Comparison of ENCODE assay signal across 27 mouse cellular contexts in the genomic region with DNA sequence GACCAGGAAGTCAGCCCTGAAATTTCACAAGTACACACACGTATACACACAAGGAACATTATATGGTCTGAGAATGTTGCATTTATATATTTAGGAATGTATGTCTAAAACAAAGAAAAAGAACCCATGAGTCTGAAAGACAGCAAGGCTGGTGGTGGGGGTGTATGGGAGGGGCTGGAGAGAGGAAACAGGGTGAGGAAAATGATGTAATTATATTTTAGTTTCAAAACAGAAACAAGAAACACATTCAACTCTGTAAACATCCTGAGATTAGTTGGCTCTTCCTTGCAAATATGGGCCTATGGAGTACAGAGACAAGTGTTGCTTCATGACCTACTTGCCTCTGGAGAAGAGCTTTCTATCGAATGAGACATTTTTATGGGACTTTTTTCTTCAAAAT. TPM values are rescaled to one million over a fixed set of nuclear protein-coding genes. Genes with fewer than 3 reads are reported as not detected.
DNase-seq lines count a peak whose midpoint lies in the region; ATAC-seq and TF ChIP-seq lines count a peak whose summit lies in the region.
"Had no signal": no experiment of that assay in that cellular context is flagged by ENCODE, and none has a peak within 500 bp of the region (broad histone marks: within the 10 kb centered on the region; RNA-seq: fewer than 3 reads in every experiment).

No protein-coding gene starts in this region.

- peak; percentile 52 for ATAC-seq in activated CD4-positive, CD25-positive, alpha-beta regulatory T cell, adult 4 months
- 0 out of 2 replicates have a peak, but pooled peaks have one; percentile 3 for ATAC-seq in lung, embryonic 15.5 days (ENCODE audit: borderline replicate concordance, extremely low read depth, low FRiP score, low TSS enrichment)
- ATAC-seq: forebrain, embryonic 16.5 days; hindbrain, embryonic 16.5 days; midbrain, embryonic 15.5 days had no signal

- intact Hi-C loops in heart, adult 2 months (cut with DNase I) = loop anchor here (2.0 kb wide), 2 partner anchors 13 to 23 kb away; no protein-coding TSS in a partner anchor
- intact Hi-C loops in heart, postnatal 10 days (cut with DNase I) = no loop called here
- intact Hi-C loops in left cerebral cortex, postnatal 4 days (cut with DNase I) = no loop called here

- H3K9me3 ChIP-seq in lung, embryonic 15.5 days = no peaks in the 10 kb centered on the region
- H3K9me3 ChIP-seq: limb, embryonic 10.5 days; midbrain, embryonic 15.5 days; neural tube, embryonic 15.5 days; stomach, embryonic 15.5 days had no signal

- H3K27me3 ChIP-seq in heart, adult 2 months (ENCODE audit: control insufficient read depth, insufficient read depth, low read length) = no peaks in the 10 kb centered on the region
- H3K27me3 ChIP-seq in lung, embryonic 15.5 days = no peaks in the 10 kb centered on the region
- H3K27me3 ChIP-seq: CH12.LX; midbrain, embryonic 15.5 days; neural tube, embryonic 15.5 days; stomach, embryonic 15.5 days had no signal

- TF ChIP-seq CTCF in heart, adult 2 months (IDR thresholded peaks at IDR 0.05) = no peak

- H3K9ac ChIP-seq in heart, adult 2 months (ENCODE audit: low read depth, low read length) = no peak overlapping the region
- no peak overlapping the region for H3K9ac ChIP-seq in lung, embryonic 15.5 days
- H3K9ac ChIP-seq: midbrain, embryonic 15.5 days; neural tube, embryonic 15.5 days; stomach, embryonic 15.5 days had no signal

- TF ChIP-seq POLR2A in heart, adult 2 months (IDR thresholded peaks at IDR 0.05; ENCODE audit: insufficient read depth, low read depth, low read length) = no peak

- H3K4me2 ChIP-seq in lung, embryonic 15.5 days = no peak overlapping the region
- H3K4me2 ChIP-seq: liver, embryonic 11.5 days; midbrain, embryonic 15.5 days; neural tube, embryonic 15.5 days; stomach, embryonic 15.5 days had no signal

- H3K4me1 ChIP-seq in heart, adult 2 months (ENCODE audit: control insufficient read depth, insufficient read depth, low read length) = peaks cover 14% of the 10 kb centered on the region
- peaks cover 20% of the 10 kb centered on the region for H3K4me1 ChIP-seq in lung, embryonic 15.5 days
- H3K4me1 ChIP-seq: neural tube, embryonic 15.5 days had no signal

- no peaks in the 10 kb centered on the region for H3K79me2 ChIP-seq in heart, adult 2 months (replicated peaks; ENCODE audit: control insufficient read depth, insufficient read depth, low read length)

- peaks cover 5% of the 10 kb centered on the region for H3K36me3 ChIP-seq in heart, adult 2 months (ENCODE audit: control insufficient read depth, insufficient read depth, low read length)
- no peaks in the 10 kb centered on the region for H3K36me3 ChIP-seq in lung, embryonic 15.5 days
- H3K36me3 ChIP-seq: limb, embryonic 10.5 days; midbrain, embryonic 15.5 days; neural tube, embryonic 15.5 days; stomach, embryonic 15.5 days had no signal

- DNase-seq in heart, adult 2 months = no peak
- no peak for DNase-seq in heart, postnatal 10 days
- DNase-seq in lung, postnatal 4 days = peak; percentile 50 to 51
- DNase-seq in left cerebral cortex, adult 8-10 months (ENCODE audit: low spot score in 2 of 2) = no peak
- DNase-seq in left cerebral cortex, postnatal 4 days = no peak
- DNase-seq in cerebellum, adult 8-10 months = no peak
- DNase-seq: adrenal gland, adult 2 months; cerebellum, postnatal 10 days; embryo, embryonic 11 days; kidney, adult 18-20 months; kidney, postnatal 10 days; layer of hippocampus, postnatal 36 days; right cerebral cortex, postnatal 14 days; spleen, adult 18-20 months; thymus, adult 18-20 months; thymus, postnatal 4 days had no signal

- no peak overlapping the region for H3K4me3 ChIP-seq in heart, adult 2 months
- H3K4me3 ChIP-seq in lung, embryonic 15.5 days = no peak overlapping the region
- H3K4me3 ChIP-seq: limb, embryonic 10.5 days; midbrain, embryonic 15.5 days; myocyte; neural tube, embryonic 15.5 days; stomach, embryonic 15.5 days had no signal

- peak overlapping the region; percentile 88 for H3K27ac ChIP-seq in heart, adult 2 months
- no peak overlapping the region for H3K27ac ChIP-seq in lung, embryonic 15.5 days
- H3K27ac ChIP-seq: limb, embryonic 10.5 days; midbrain, embryonic 15.5 days; neural tube, embryonic 15.5 days had no signal

- no peak for TF ChIP-seq EP300 in heart, adult 2 months (IDR thresholded peaks at IDR 0.05; ENCODE audit: insufficient read depth, low read depth, low read length)

- 44% methylated on average over 2 of the region's 2 CpGs for WGBS in heart, adult 2 months
- WGBS in lung, embryonic 15.5 days = 59% methylated on average over 2 of the region's 2 CpGs

RNA-seq across cellular contexts. Expression of gene Cep85l, which starts 32.4 kb away (rescaled TPM):
- 10 to 100 TPM; 16.2 to 16.5 TPM for total RNA-seq in heart, adult 2 months (2021)
- polyA plus RNA-seq in heart, adult 2 months (2012; rRNA removed) = 4.3 and 8.3 TPM in 2 replicates
- 10 to 100 TPM; 18.8 to 20.9 TPM for total RNA-seq in heart, postnatal 10 days (2021)
- polyA plus RNA-seq in activated CD4-positive, CD25-positive, alpha-beta regulatory T cell, adult 4 months (2017; shearing (Covaris generic)) = 1 to 10 TPM; 1.7 to 1.9 TPM
- polyA plus RNA-seq in lung, embryonic 15.5 days (2015; fragmentation: Nextera tagmentation; extraction: Ambion mirVana) = 6.5 and 8.8 TPM in 2 replicates
- total RNA-seq in left cerebral cortex, adult 8-10 months (2022) = 10 to 100 TPM; 18.3 to 23.7 (median 20.7) TPM
- 10 to 100 TPM; 20.4 to 20.7 TPM for total RNA-seq in left cerebral cortex, postnatal 4 days (2021)

Comparison
In these comparisons a context has a peak if more than half of its experiments do, and no peak if none do; other contexts are left out.
1. DNase-seq: peak in lung, postnatal 4 days (2 of 2); none in heart, adult 2 months (0 of 2), heart, postnatal 10 days (0 of 2), left cerebral cortex, adult 8-10 months (0 of 2), left cerebral cortex, postnatal 4 days (single experiment) and cerebellum, adult 8-10 months (single experiment).